Mouse (Mus musculus) CH12.LX (cell line): Measurements from ENCODE around the gene Gpr137. TPM values are rescaled to one million over a fixed set of nuclear protein-coding genes. Genes with fewer than 3 reads are reported as not detected.

Experiments
- DNase-seq: peaks from one replicate; pipeline ENCODE4 v3.0.0-alpha.2; 2013; ENCODE audit errors: extremely low read depth
- H3K27ac ChIP-seq: 2 replicates; pipeline ENCODE4 v1.5.1; 2012; ENCODE audit warnings: low read depth, mild to moderate bottlenecking, control low read depth, moderate library complexity; ENCODE audit not compliant: insufficient read depth
- H3K27me3 ChIP-seq: replicated peaks from 2 replicates; pipeline ENCODE3; 2012; ENCODE audit warnings: inconsistent platforms
- H3K36me3 ChIP-seq, 2 experiments: replicated peaks in 1 of 2; 2 replicates each; pipeline versions ENCODE3 to v1.6.1; 2012; ENCODE audit warnings: inconsistent platforms in 1 of 2, low read length in 1 of 2, mild to moderate bottlenecking in 1 of 2, mixed read lengths in 1 of 2, moderate library complexity in 1 of 2; ENCODE audit not compliant: control insufficient read depth in 1 of 2, insufficient read depth in 1 of 2
- H3K4me1 ChIP-seq, 2 experiments: 2 replicates each; pipeline ENCODE4 v1.6.1; 2012; ENCODE audit warnings: inconsistent platforms in 1 of 2, moderate library complexity in 1 of 2; ENCODE audit not compliant: insufficient read depth in 2 of 2, control insufficient read depth in 1 of 2
- H3K4me2 ChIP-seq: 2 replicates; pipeline ENCODE4 v1.6.1; 2012; ENCODE audit warnings: low read depth, mild to moderate bottlenecking, control low read depth; ENCODE audit not compliant: poor library complexity, insufficient read depth, severe bottlenecking
- H3K4me3 ChIP-seq, 3 experiments: fragments of 150-350 bp in 1 of 3; sonication (generic) in 1 of 3; replicated peaks in 1 of 3; 2 replicates each; pipeline versions ENCODE3 to v1.5.1; 2011 to 2012; ENCODE audit warnings: low read depth in 2 of 3, low read length in 2 of 3, mild to moderate bottlenecking in 2 of 3, moderate library complexity in 2 of 3, control low read depth in 1 of 3, improper control_type of control experiment in 1 of 3, inconsistent platforms in 1 of 3, mixed read lengths in 1 of 3; ENCODE audit not compliant: poor library complexity in 1 of 3
- H3K79me2 ChIP-seq: replicated peaks from 2 replicates; pipeline ENCODE4 v1.6.1; 2012; ENCODE audit warnings: mild to moderate bottlenecking, moderate library complexity; ENCODE audit not compliant: control insufficient read depth, poor library complexity, insufficient read depth, severe bottlenecking; ENCODE audit errors: extremely low read depth
- H3K9ac ChIP-seq: 2 replicates; pipeline ENCODE4 v1.6.1; 2012; ENCODE audit warnings: low read depth, mild to moderate bottlenecking, control low read depth, moderate library complexity; ENCODE audit not compliant: insufficient read depth
- H3K9me3 ChIP-seq: replicated peaks from 2 replicates; pipeline ENCODE3; 2012; ENCODE audit warnings: low read length, inconsistent platforms, mixed read lengths
- BHLHE40 ChIP-seq: IDR thresholded peaks from 2 replicates; pipeline ENCODE4 v1.6.1; 2011; ENCODE audit warnings: mild to moderate bottlenecking, low read depth, low read length, improper control_type of control experiment
- CHD2 ChIP-seq: IDR thresholded peaks from 2 replicates; pipeline ENCODE4 v1.6.1; 2011; ENCODE audit warnings: low read length, improper control_type of control experiment
- ELF1 ChIP-seq: IDR thresholded peaks from 2 replicates; pipeline ENCODE4 v1.6.1; 2014; ENCODE audit warnings: low read depth, mild to moderate bottlenecking, inconsistent platforms, low read length, improper control_type of control experiment
- EP300 ChIP-seq: IDR thresholded peaks from 2 replicates; pipeline ENCODE4 v1.6.1; 2011; ENCODE audit warnings: low read length, improper control_type of control experiment
- ETS1 ChIP-seq: conservative IDR thresholded peaks from 2 replicates; pipeline ENCODE4 v1.6.1; 2012; ENCODE audit warnings: low read depth, mild to moderate bottlenecking, inconsistent platforms, low read length, improper control_type of control experiment, moderate library complexity
- HCFC1 ChIP-seq: IDR thresholded peaks from 2 replicates; pipeline ENCODE4 v1.6.1; 2012; ENCODE audit warnings: low read depth, mild to moderate bottlenecking, inconsistent platforms, low read length, improper control_type of control experiment
- JUN ChIP-seq: IDR thresholded peaks from 2 replicates; pipeline ENCODE4 v1.6.1; 2011; ENCODE audit warnings: low read depth, mild to moderate bottlenecking, low read length, improper control_type of control experiment, moderate library complexity; ENCODE audit not compliant: insufficient read depth
- KAT2A ChIP-seq: IDR thresholded peaks from 2 replicates; pipeline ENCODE4 v1.6.1; 2012; ENCODE audit warnings: low read length, improper control_type of control experiment, inconsistent platforms; ENCODE audit not compliant: insufficient replicate concordance
- MAFK ChIP-seq: IDR thresholded peaks from 2 replicates; pipeline ENCODE4 v1.6.1; 2011; ENCODE audit warnings: low read length, improper control_type of control experiment; ENCODE audit not compliant: insufficient replicate concordance
- MAX ChIP-seq: IDR thresholded peaks from 2 replicates; pipeline ENCODE4 v1.6.1; 2011; ENCODE audit warnings: low read length, improper control_type of control experiment
- MXI1 ChIP-seq: IDR thresholded peaks from 2 replicates; pipeline ENCODE4 v1.6.1; 2011; ENCODE audit warnings: mild to moderate bottlenecking, low read depth, low read length, improper control_type of control experiment
- MYC ChIP-seq: IDR thresholded peaks from 2 replicates; pipeline ENCODE4 v1.6.1; 2011; ENCODE audit warnings: low read depth, mild to moderate bottlenecking, improper control_type of control experiment, low read length
- NRF1 ChIP-seq: IDR thresholded peaks from 2 replicates; pipeline ENCODE4 v1.6.1; 2014; ENCODE audit warnings: low read depth, mild to moderate bottlenecking, inconsistent platforms, low read length, improper control_type of control experiment, moderate library complexity
- POLR2A ChIP-seq: IDR thresholded peaks from 2 replicates; pipeline ENCODE4 v1.6.1; 2011; ENCODE audit warnings: low read depth, mild to moderate bottlenecking, improper control_type of control experiment, low read length
- POLR2AphosphoS2 ChIP-seq: IDR thresholded peaks from 2 replicates; pipeline ENCODE4 v1.6.1; 2011; ENCODE audit warnings: low read depth, low read length, improper control_type of control experiment
- RAD21 ChIP-seq: IDR thresholded peaks from 2 replicates; pipeline ENCODE4 v1.6.1; 2011; ENCODE audit warnings: low read depth, mild to moderate bottlenecking, low read length, improper control_type of control experiment, moderate library complexity
- SIN3A ChIP-seq: IDR thresholded peaks from 2 replicates; pipeline ENCODE4 v1.6.1; 2012; ENCODE audit warnings: low read length, improper control_type of control experiment, inconsistent platforms
- SMC3 ChIP-seq: IDR thresholded peaks from 2 replicates; pipeline ENCODE4 v1.6.1; 2011; ENCODE audit warnings: low read depth, low read length, improper control_type of control experiment
- TBP ChIP-seq: conservative IDR thresholded peaks from 2 replicates; pipeline ENCODE4 v1.6.1; 2011; ENCODE audit warnings: low read depth, low read length, improper control_type of control experiment
- TCF12 ChIP-seq: IDR thresholded peaks from 2 replicates; pipeline ENCODE4 v1.6.1; 2014; ENCODE audit warnings: low read depth, mild to moderate bottlenecking, inconsistent platforms, low read length, improper control_type of control experiment
- USF1 ChIP-seq: IDR thresholded peaks from 2 replicates; pipeline ENCODE4 v1.6.1; 2014; ENCODE audit warnings: low read depth, mild to moderate bottlenecking, inconsistent platforms, low read length, improper control_type of control experiment
- ZC3H11A ChIP-seq: IDR thresholded peaks from 2 replicates; pipeline ENCODE4 v1.6.1; 2012; ENCODE audit warnings: low read depth, mild to moderate bottlenecking, inconsistent platforms, low read length, improper control_type of control experiment
- dilution Hi-C: fragments of 300-500 bp; cut with MboI; formaldehyde crosslinking; loops from 2 replicates; pipeline ENCODE4 v1.14.3; 2020; ENCODE audit warnings: low sequenced_read_pairs; ENCODE audit not compliant: extremely low pct_unique_long_range_greater_than_20kb, extremely low pct_ligation_motif_present
- in situ Hi-C: fragments of 300-500 bp; cut with MboI; formaldehyde crosslinking; loops from 3 replicates; pipeline ENCODE4 v1.14.3; 2019; ENCODE audit warnings: low sequenced_read_pairs, low pct_ligation_motif_present, low pct_unique_long_range_greater_than_20kb, mixed read lengths
- polyA plus RNA-seq: library from polyadenylated mRNA; unstranded; fragments of >175 nt; gene quantifications from 2 replicates; pipeline ENCODE4 v1.2.1, GENCODE M21; 2012; ENCODE audit warnings: low read depth; ENCODE audit not compliant: insufficient read length
- total RNA-seq, 2 experiments: library from RNA; depleted of rRNA; stranded (reverse); fragments of 300-350 nt in 1 of 2; fragments of >200 nt in 1 of 2; gene quantifications; 2 replicates each; pipeline ENCODE4 v1.2.3; 2012 to 2014

Gene Gpr137
- total and polyA plus RNA-seq, 3 experiments: 8.8 to 18.1 (median 14.4) TPM

DNA sequence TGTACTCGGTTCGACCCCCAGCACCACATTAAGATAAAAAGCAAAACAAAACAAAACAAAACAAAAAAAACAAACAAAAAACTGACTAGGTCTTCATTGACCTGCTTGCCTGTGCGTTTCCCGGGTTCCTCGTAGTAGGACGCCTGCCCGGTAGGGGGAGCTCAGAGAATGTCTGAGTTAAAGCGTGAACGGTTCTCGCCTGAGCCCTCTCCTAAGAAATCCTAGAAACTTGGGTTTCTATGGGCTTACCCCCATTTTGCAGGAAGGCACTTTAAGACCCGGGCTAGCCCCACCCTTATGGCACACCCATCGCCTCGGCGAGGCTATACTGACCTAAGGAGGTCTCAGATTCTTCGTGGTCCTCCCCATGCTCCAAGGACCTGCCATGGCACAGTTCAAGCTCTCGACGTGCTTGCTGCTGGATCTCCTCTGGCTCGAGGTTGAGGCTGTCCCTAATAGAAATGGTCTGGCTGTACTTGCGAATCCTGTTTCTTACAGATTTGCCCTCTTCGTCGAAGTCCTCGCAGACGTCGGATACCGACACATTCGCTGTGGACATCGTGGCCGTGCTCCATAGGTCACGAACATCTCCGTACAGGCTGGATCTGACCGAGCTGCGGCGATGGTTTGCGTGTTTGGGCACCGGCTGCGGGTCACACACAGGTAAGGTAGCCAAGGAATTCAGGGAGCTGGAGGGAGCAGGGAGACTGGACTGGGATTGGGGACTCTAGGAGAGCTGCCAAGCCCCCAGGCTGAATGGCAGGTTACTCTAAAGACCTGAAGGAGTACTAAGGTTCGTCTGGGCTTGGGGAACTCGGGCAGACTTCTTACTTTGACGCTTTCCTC, 17.6 kb downstream of the Gpr137 start (continued):
- no peak for TF ChIP-seq JUN
- no peak for TF ChIP-seq CHD2

DNA sequence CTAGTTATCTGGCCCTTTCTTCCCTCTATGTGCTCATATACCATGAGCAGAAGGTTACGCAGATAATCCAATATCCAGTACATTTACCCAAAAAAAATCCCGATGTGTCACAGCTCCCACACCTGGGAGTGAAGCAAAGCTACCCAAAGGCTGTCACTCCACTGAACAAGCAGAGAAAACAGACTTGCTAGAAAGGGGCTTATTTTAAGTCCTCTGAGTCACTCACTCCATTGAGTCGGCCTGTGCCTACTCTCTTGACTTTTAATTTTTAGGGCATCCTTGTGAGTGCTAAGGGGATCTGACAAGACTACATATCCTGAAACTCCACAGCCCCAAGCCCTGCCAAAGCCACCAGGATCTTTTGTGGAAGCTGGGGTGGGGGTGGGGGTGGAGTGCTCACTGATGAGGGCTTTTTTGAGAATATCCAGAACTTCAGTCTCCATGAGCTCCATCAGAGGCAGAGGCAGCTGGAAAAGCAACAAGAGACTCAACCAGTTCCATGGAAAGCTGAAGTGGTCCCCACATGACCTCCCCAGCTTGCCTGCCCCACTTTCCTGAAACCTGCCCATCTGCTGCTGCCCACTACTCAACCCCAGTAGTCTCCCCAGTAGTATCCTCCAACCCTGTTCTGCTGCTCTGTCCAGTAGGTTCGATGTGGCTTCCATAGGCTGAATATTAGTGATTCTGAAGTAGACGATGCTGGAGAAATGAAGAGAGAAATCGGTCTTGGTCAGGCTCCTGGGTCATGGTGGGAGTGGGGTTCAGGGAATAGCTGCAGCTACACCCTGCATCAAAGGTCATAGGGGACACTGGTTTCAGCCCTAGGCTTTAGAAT, 19.2 kb downstream of the Gpr137 start:
- H3K36me3 ChIP-seq: peaks cover 0 to 21% of the 10 kb centered on the region in 2 experiments
- in situ Hi-C loops (loop anchor here (5.0 kb wide), 1 partner anchor 51 kb away; no protein-coding TSS in a partner anchor), dilution Hi-C loops (no loop called here)
- H3K79me2 ChIP-seq: 0 out of 2 replicates have a peak, but pooled peaks cover 3% of the 10 kb centered on the region
- H3K9me3 ChIP-seq: no peaks in the 10 kb centered on the region
- H3K4me3 ChIP-seq: peak overlapping the region in 2 of 3 experiments; percentile 3 to 74
- peaks cover 11 to 32% of the 10 kb centered on the region in 2 experiments for H3K4me1 ChIP-seq
- TF ChIP-seq POLR2A: no peak
- 0 out of 2 replicates have a peak, but pooled peaks have one; percentile 3 for TF ChIP-seq EP300
- no peak for TF ChIP-seq USF1
- no peak for TF ChIP-seq BHLHE40
- TF ChIP-seq POLR2AphosphoS2: no peak
- H3K27me3 ChIP-seq: peaks cover 3% of the 10 kb centered on the region
- peak; percentile 21 for DNase-seq
- peak overlapping the region; percentile 60; the same call in 1 of the 2 replicates for H3K9ac ChIP-seq
- no peak overlapping the region for H3K27ac ChIP-seq
- H3K4me2 ChIP-seq: peak overlapping the region; percentile 92

DNA sequence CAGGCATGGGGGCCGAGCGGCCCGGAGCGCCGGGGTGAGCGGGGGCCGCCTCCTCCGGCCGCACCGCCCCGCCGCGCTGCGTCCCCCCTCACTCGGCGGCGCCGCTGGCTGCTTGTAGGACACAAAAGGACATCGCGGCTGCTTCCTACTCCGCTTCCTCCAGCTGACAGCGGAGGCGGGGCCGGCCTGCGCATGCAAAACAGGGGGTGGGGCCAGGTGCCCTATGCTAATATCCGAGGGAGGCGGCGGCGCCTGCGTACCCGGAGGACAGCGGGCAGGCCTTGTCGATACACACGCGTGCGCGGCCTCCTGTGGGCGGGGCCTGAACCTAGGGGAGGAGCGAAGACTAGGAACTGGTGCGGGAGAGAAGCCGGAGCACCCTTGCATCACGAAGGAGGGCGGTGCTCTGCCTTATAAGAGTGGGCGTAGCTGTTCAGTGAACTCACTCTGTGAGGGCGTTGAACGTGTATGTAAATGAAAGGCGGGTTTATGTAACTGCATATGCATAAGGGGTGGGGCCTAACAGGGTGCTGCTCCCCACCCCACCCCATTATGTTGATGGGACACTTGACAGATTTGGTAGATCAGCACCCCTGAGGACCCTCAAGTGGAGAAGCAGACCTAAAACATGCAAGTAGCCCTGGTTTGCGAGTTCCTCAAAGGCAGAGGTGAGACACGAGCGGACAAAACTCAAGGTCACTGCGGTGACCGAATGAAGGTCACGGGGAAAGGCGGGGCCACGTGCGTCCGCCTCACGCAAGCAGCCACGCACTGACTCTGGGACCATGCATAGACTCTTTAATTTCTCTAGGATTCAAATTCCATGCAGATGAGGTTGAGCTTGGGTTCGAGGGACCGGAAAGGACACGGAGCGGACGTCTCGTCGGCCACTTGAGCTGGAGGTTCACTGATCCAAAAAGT, 20.4 kb downstream of the Gpr137 start, which contains the start of gene Esrra:
Esrra (minus strand) TSS at position 167 of the 921 bp plus-strand sequence.
- dilution Hi-C loops: no loop called here
- Histone ChIP-seq H3K9me3 (no peaks in the 10 kb centered on the region), H3K9ac (peak within 1 kb of the TSS; percentile 81), H3K4me3 (peak within 1 kb of the TSS; percentile 74 to 90 (median 78)), H3K4me1 (peaks cover 11 to 32% of the 10 kb centered on the region in 2 experiments), H3K36me3 (peaks cover 0 to 25% of the 10 kb centered on the region in 2 experiments), H3K79me2 (0 out of 2 replicates have a peak, but pooled peaks cover 3% of the 10 kb centered on the region), H3K4me2 (peak within 1 kb of the TSS; percentile 92), H3K27ac (peak within 1 kb of the TSS; percentile 21; the same call in 1 of the 2 replicates), H3K27me3 (peaks cover 3% of the 10 kb centered on the region)
- in situ Hi-C loops: loop anchor here (5.0 kb wide), 1 partner anchor 50 kb away; no protein-coding TSS in a partner anchor
- DNase-seq: peak; percentile 100
- peak; percentile 99 for TF ChIP-seq NRF1
- peak; percentile 10; the same call in 1 of the 2 replicates for TF ChIP-seq HCFC1
- peak; percentile 92 for TF ChIP-seq TBP
- no peak for TF ChIP-seq SMC3
- TF ChIP-seq KAT2A: 0 out of 2 replicates have a peak, but pooled peaks have one; percentile 34
- TF ChIP-seq POLR2A: peak; percentile 64
- TF ChIP-seq RAD21: no peak
- TF ChIP-seq BHLHE40: peak; percentile 91
- TF ChIP-seq ELF1: peak; percentile 83
- TF ChIP-seq TCF12: 0 out of 2 replicates have a peak, but pooled peaks have one; percentile 29
- TF ChIP-seq ETS1: peak; percentile 49
- no peak for TF ChIP-seq ZC3H11A
- no peak for TF ChIP-seq MAFK
- peak; percentile 95 for TF ChIP-seq SIN3A
- TF ChIP-seq MXI1: peak; percentile 70
- no peak for TF ChIP-seq JUN
- TF ChIP-seq MAX: peak; percentile 90
- TF ChIP-seq MYC: peak; percentile 89
- TF ChIP-seq USF1: peak; percentile 32; the same call in 1 of the 2 replicates
